Mouse (Mus musculus) small intestine, adult 2 months (tissue): ENCODE results near the gene Unc119.

Experiments
- CTCF ChIP-seq: fragments of 200-500 bp; IDR thresholded peaks from 2 replicates; pipeline ENCODE4 v1.5.1; 2012; ENCODE audit warnings: low read depth, mild to moderate bottlenecking, control low read depth, inconsistent platforms, low read length, moderate library complexity, mixed read lengths; ENCODE audit not compliant: insufficient replicate concordance, insufficient read length; ENCODE audit errors: extremely low read depth
- POLR2A ChIP-seq: fragments of 200-500 bp; IDR thresholded peaks from 2 replicates; pipeline ENCODE4 v1.6.1; 2012; ENCODE audit warnings: low read depth, mild to moderate bottlenecking, control low read depth, inconsistent platforms, low read length, moderate library complexity

DNA sequence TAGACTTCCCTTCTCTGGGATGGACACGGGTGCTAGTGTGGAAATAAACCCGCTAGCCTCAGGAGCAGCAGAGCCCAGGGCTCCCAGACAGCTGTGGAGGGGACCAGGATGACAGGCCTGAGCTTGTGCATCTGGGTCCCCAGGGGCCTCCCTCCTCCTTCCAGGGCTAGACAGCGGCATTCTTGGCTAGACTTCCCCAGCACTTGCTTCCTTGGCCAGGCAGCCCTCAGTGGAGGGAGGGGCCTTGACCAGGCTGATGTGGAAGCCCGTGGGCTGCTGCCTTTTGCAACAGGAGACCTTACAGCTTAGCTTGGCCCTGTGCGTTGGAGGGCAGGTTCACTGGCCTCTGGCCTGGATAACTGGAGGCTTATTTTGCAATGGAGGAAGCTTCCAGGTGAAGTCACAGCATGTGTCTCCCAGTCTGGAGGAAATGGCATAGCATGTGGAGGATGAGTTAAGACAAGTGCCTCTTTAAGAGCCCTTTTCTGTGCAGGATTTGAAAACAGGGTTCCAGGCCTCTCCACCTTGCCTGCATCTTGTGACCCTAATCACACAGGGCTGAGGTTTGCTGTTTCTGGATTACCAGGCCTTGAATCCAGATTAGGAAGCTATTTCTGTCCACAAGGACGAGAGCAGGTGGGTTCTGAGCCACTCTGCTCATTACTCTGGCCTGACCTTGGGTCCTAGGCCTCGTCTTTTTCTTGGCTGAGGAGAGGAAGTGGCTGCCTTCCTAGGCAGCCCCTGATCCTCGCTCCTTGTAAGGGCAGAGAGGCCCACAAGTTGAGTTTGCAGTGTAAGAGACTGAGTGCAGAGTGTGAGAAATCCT, 1.8 kb downstream of the Unc119 start:
- no peak for TF ChIP-seq CTCF
- no peak for TF ChIP-seq POLR2A
